Mouse (Mus musculus): ENCODE data around the gene Rap1gap2.

GRCm38 (mm10) chr11:74586401-74586800 is 24.3 kb downstream of the Rap1gap2 start:
- no peak for TF ChIP-seq CTCF (IDR thresholded peaks at IDR 0.05; ENCODE audit: extremely low read depth, insufficient read depth, low read length)
- no peak for TF ChIP-seq POLR2A (IDR thresholded peaks at IDR 0.05; ENCODE audit: extremely low read depth, insufficient read depth, low read length)

All from cortical plate, adult 2 months (tissue).